Mouse (Mus musculus) G1E (cell line): Measurements from ENCODE around the gene Itpkc.
A peak's percentile ranks its signal among the peaks of the same experiment; 100 is the strongest.

Experiments used
- CTCF ChIP-seq: IDR thresholded peaks from 2 replicates; pipeline ENCODE4 v1.5.1; 2012; ENCODE audit warnings: low read depth, low read length, inconsistent platforms, mixed read lengths
- GATA1 ChIP-seq: IDR thresholded peaks from 2 replicates; pipeline ENCODE4 v1.6.1; 2012; ENCODE audit warnings: borderline replicate concordance, low read length, inconsistent platforms, mixed read lengths
- GATA2 ChIP-seq: IDR thresholded peaks from 2 replicates; pipeline ENCODE4 v1.6.1; 2012; ENCODE audit warnings: low read depth, low read length, inconsistent platforms, borderline replicate concordance
- TAL1 ChIP-seq: conservative IDR thresholded peaks from 2 replicates; pipeline ENCODE4 v1.6.1; 2012; ENCODE audit warnings: low read depth, low read length, inconsistent platforms, mixed read lengths

GRCm38 (mm10) chr7:27189271-27189931 is 39.1 kb downstream of the Itpkc start:
- TF ChIP-seq CTCF, result peak; percentile 4; the same call in 1 of the 2 replicates
- TF ChIP-seq GATA1, result no peak
- TF ChIP-seq GATA2, result no peak
- TF ChIP-seq TAL1, result no peak
